Comparison of ENCODE assay signal across 20 mouse cellular contexts in genomic region chr4:154099361-154099760, GRCm38 (mm10). TPM values are rescaled to one million over a fixed set of nuclear protein-coding genes. Genes with fewer than 3 reads are reported as not detected.
"Had no signal": no experiment of that assay in that cellular context is flagged by ENCODE, and none has a peak within 500 bp of the region (broad histone marks: within the 10 kb centered on the region; RNA-seq: fewer than 3 reads in every experiment).

No protein-coding gene starts in this region.

- H3K9ac ChIP-seq: limb, embryonic 15.5 days; liver, embryonic 12.5 days; lung, embryonic 14.5 days; midbrain, embryonic 12.5 days; stomach, embryonic 15.5 days had no signal

- H3K9me3 ChIP-seq: limb, embryonic 15.5 days; liver, embryonic 12.5 days; midbrain, embryonic 12.5 days; stomach, embryonic 15.5 days had no signal

- H3K4me2 ChIP-seq: limb, embryonic 15.5 days; liver, embryonic 12.5 days; lung, embryonic 14.5 days; midbrain, embryonic 12.5 days; stomach, embryonic 15.5 days had no signal

- H3K4me1 ChIP-seq: limb, embryonic 15.5 days; liver, embryonic 12.5 days; midbrain, embryonic 12.5 days; stomach, embryonic 15.5 days had no signal

- H3K4me3 ChIP-seq: limb, embryonic 15.5 days; liver, embryonic 12.5 days; midbrain, embryonic 12.5 days; stomach, embryonic 15.5 days had no signal

- ATAC-seq: liver, embryonic 12.5 days; midbrain, embryonic 16.5 days had no signal

- H3K36me3 ChIP-seq: limb, embryonic 15.5 days; liver, embryonic 12.5 days; midbrain, embryonic 12.5 days; stomach, embryonic 15.5 days had no signal

- H3K27ac ChIP-seq: limb, embryonic 15.5 days; liver, embryonic 12.5 days; midbrain, embryonic 12.5 days; stomach, embryonic 15.5 days had no signal

- DNase-seq: kidney, adult 8-10 months; kidney, postnatal 25 days; layer of hippocampus, adult 9-11 months; layer of hippocampus, postnatal 36 days; lung, embryonic 14.5 days; lung, postnatal 10 days; lung, postnatal 4 days; right cerebral cortex, postnatal 14 days; thymus, adult 2 months; thymus, postnatal 25 days had no signal

RNA-seq across cellular contexts. Expression of gene Trp73, which starts 40.6 kb away (rescaled TPM):
- total RNA-seq: megakaryocyte, adult 5-6 weeks had no signal
- polyA plus RNA-seq: neural tube, embryonic 14.5 days had no signal

RNA-seq across cellular contexts. Expression of gene Ccdc27, which starts 56.9 kb away (rescaled TPM):
- total RNA-seq: megakaryocyte, adult 5-6 weeks had no signal
- polyA plus RNA-seq: limb, embryonic 11.5 days; limb, embryonic 15.5 days; midbrain, embryonic 12.5 days; midbrain, embryonic 16.5 days; neural tube, embryonic 14.5 days; spleen, adult 2 months; urinary bladder, adult 2 months had no signal
